Mouse (Mus musculus): ENCODE results near the gene Shank2.

Shank2 gene

DNA sequence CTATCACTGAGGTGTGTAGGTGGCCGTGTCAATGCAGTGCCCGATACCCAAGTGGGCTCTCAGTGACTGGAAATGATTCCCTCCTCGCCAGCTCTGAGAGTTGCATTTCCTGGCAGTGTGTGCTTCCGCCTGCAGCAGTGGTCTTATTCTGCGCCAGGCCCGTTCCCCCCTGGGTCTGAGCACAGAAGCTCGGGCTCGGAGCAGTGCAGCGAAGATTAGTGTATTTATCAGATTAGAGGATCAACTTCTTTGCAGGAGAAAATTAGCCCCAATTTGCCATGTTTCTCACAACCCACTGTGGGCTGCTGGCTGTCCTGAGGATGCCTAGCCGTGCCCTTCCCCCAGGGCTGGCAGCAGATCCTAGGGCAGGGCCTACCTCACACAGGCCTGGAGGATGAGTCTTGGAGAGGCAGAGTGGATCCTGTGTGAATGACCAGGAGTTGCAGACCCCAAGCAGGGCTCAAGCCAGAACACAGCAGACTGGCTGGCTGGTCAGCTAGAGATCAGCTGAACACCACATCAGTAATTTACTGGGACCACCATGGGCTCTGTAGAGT, 306.2 kb downstream of the Shank2 start:
- intact Hi-C loops (cut with DNase I): no loop called here

DNA sequence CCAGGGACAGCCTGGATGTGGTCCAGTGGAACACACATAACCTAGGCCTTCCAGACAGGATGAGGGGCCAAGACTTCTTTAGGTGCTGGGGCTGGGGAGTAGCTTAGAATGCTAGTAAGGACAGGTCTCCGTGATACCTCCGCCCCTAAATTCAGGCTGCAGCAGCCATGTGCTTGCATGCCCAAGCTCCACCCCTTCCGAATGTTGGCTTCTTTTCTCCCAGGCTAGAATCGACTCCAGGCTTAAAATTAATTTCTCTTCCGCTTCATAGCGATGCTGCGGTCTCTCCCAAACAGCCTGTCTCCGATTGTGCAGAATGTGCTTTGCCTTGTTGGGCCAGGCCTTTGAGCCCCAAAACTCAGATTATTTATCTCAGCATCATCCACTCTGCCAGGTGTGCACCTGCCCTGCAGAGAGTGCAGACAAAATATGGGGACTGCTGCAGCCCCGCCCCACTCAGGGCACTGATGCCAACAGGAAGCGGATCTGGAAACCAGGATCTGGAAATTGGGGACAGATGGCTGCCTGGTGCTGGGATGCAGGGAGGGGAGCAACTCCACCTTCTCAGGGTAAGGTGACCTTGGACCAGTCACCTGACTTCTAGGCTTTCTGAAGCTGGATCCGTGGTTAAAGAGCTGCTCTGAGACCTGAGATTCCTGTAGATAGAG, 312.8 kb downstream of the Shank2 start:
- intact Hi-C loops (cut with DNase I): no loop called here

DNA sequence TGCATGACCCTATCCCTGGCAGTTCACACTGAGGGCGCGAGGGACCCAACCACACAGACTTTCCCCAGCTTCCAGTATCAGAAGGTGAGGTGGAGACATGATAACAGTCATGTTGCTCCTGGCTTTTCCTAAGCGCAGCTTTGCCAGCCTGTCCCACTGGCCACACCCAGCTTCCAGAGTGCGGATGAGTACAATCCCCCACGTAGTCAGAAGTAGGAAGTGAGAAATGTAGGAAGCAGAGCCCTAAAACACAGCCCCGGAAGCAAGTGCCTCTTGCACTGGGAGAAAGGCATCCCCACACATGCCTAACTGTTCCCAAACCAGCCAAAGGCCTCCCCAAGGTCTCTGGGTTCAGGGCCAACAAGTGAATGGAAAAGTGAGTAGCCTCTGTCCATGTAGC, 314.5 kb downstream of the Shank2 start:
- intact Hi-C loops (cut with DNase I): no loop called here

DNA sequence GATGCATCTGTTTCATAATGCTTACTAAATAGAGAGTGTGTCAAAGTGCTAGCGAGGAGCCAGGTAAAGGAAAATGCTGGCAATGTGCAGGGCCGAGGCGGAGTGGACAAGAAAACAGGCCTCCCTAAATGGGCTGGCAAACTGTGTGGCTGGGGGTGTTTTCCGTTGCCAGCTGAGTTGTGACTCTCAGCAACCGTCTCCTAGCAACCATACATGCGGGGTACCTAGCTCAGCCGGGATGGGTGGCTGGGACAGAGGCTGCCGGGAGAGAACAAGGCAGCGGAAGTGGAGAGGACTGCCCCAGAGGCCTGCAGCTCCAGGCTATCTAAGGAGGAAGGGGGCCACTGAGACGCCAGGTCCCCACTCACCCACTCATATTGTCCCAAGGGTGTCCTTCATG, 315.1 kb downstream of the Shank2 start:
- intact Hi-C loops (cut with DNase I): no loop called here

DNA sequence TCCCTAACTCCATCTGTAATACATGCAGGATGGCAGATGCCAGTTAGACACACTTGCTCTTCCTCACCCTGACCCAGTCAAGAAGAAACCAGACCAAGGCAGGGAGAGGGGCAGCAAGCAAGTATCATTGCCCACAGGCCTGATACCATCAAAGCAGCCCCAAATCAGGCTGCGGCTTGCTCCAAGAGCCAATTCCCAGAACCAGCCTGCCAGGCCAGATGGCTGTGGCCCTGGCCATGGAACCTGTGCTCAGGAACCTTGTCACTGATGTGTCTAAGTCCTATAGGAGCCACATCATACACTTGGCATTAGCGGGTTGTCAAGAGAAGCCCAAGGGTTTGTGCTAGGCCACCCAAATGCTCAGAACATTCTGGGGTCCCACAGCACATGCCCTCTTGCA, 322.3 kb downstream of the Shank2 start:
- intact Hi-C loops (cut with DNase I): no loop called here

DNA sequence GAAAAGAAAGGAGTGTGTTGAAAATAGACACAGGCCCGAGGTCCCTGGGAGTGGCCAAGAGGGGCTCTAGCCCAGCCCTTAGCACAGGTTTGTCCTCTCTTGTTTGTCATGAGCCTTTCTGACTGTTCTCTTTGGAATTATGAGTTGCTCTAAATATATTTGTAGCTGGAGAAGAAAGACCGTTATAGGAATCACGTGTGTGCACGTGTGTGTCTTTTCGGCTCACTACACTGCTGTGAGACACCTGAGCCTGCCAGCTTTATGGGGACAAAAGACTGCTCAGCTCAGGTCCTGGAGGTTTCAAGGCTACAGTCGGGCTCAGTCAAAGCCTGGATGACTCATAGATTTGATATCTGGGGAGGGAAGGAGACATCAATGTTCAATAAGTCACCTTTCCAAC, 323.1 kb downstream of the Shank2 start:
- intact Hi-C loops (cut with DNase I): no loop called here

DNA sequence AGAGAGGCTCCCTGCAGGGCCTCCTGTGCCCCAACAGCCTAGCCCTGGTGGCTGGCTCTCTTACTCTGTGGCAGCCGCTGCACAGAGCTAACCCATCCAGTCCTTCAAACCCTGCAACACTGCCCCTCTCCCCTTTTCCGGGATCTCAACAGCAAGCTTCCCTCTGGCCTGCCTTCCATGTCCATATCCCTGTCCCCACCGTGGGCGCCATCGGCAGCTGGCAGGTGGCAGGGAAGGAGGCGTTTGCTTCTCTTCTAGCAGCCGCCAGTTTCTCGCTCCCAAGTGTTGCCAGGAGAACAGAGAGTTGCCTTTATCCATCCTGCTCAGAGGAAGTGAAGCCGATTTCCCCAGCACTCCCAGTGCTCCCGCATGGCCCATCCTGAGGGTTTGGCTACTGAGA, 323.9 kb downstream of the Shank2 start:
- intact Hi-C loops (cut with DNase I): no loop called here

DNA sequence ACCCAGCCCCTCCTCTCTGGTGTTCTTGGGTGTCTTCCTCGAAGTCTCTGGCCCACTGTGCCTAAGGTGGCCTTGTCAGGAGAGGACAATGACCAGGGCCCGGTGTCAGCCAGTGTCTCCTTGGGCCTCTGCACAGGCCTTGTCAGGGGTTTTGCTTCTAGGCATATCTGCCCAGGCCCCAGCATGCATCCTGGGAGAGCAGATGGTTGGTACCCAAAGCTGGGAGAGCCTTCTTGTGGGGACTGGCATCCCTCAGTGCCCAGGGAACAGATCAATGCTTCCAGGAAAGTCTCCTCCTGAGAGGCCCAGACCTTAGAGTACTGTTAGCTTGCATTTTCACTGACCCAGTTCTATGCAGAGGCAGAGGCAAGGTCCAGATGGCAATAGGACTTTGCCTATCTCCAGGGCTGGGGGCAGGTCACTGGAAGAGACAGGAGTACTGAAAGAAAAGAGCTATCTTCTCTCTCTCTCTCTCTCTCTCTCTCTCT, 327.7 kb downstream of the Shank2 start:
- intact Hi-C loops (cut with DNase I): no loop called here

DNA sequence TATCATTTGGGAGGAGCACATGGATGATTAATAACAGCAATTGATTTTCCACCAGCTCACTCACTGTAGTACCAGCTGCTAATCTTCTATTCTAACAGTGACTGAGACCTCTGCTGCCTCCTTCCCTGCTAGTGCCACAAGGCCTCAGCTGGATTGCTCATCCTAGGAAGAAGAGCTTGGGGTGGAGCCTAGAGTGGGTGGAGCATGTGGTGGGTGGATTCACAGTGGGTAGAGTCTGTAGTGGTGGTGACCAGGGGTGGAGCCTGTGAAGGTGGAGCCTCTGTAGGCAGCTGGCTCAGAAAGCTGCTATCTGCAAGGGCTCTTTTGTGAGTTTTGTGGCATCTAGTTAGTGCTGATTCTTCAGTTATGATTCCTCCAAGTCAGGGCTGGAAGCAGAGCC, 334.9 kb downstream of the Shank2 start:
- intact Hi-C loops (cut with DNase I): no loop called here

DNA sequence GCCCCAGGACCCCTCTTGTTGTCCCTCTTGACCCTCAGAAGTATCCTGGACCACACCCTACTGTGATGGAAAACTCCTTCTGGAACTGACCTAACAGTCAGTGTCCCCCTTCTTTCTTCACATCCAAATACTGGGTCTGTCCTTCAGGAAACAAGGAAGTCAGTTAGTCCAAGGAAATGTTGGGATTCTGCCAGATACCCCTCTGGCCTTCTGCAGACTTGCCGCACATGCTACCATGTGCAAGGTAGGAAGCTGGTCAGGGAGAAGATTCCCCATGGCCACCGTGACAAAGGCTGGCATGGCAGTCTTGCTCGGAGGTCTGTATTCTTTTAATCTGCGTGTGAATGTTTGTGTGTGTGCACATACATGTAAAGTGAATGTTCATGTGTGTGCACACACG, 337.0 kb downstream of the Shank2 start:
- intact Hi-C loops (cut with DNase I): no loop called here

DNA sequence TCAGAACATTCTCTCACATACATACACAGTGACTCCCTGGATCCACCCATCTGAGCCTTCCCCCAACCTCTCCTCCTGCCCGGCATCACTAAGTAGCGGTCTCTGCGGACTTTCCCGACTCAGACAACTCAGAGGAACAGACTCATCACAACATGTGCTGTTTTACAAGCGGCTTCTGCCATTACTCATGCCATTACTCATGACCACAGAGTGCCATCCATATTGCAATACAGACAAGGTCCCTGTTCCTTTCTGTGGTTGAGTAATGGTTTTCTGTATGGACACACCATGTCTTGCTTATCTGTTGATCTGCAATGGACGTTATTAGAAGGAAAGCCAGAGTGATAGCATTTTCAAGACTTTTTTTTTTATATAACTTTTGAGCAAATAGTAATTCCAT, 338.6 kb downstream of the Shank2 start:
- intact Hi-C loops (cut with DNase I): no loop called here

DNA sequence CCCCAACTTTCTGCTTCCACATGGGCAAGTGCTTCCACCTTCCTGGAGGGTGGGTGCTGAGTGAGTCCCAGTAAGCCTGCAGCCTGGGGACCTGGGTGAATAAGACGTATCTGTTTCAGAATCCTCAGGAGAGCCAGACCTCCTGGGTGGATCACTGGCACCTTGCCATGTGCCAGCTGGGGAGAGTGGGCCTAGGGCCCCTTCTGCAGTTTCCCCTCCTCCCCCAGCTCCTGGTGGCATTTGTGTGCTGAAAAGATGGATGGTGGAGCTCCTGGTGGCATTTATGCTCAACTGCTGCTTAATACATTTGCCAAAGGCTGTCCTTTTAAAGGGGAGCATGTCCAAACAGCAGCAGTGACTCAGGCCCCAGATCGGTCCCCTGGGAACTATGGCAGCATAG, 364.4 kb downstream of the Shank2 start:
- intact Hi-C loops (cut with DNase I): no loop called here

DNA sequence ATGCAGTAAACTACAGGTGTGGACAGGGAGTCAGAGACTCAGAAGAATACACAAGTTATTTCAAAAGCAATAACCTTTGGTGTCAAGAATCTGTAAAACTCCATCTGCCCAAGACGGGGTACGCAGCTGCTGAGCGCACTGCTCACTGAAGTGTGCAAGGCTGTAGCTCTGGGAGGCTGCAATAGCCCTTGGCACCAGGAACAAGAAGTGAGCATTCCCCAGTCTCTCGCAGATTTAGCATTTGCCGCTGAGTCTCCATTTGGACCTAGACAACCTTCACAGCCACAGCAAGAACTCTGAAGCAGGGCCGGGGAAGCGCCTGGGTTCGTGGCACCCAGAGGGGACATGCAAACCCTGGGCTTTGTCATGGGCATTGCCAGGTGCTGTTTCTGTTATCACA, 371.3 kb downstream of the Shank2 start:
- intact Hi-C loops (cut with DNase I): no loop called here

DNA sequence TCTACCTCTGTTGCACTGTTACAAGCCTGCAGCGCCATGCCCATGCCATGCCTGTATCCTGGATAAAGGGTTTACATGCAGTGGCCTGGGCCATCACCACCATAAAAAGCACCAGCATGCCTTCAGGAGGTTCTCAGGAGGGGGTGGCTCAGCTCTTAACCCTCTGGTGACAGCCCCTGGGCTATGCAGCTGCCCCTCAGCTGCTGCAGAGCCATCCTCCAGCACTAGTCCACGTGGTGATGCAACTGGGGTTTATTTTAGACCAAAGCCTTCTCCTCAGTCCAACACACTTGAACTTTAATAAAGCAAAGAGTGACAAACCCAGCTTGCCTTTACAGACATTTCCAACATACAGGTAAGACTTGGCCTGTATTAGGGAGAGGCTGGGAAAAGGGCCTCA, 373.8 kb downstream of the Shank2 start:
- intact Hi-C loops (cut with DNase I): loop anchor here (5.0 kb wide), 1 partner anchor 83 kb away; no protein-coding TSS in a partner anchor

DNA sequence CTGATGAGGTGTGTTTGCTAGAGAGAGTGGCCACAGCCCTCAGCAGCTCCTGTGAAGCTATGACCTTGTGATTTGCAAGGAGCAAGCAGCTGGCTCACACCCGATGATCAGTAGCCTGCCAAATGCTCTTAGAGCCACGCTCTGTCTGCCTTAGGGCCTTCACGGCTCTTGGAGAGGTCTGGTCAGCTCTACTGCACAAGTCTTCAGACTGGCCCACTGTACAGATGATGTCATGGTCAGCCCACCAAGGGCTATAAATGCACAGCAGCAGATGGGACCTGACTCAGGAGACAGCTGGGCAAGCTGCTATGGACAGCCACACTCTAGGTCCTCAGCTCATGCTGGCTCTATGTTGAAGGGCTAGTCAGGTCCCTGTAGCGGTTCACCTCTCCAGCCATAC, 376.5 kb downstream of the Shank2 start:
- intact Hi-C loops (cut with DNase I): loop anchor here (5.0 kb wide), 1 partner anchor 86 kb away; no protein-coding TSS in a partner anchor

DNA sequence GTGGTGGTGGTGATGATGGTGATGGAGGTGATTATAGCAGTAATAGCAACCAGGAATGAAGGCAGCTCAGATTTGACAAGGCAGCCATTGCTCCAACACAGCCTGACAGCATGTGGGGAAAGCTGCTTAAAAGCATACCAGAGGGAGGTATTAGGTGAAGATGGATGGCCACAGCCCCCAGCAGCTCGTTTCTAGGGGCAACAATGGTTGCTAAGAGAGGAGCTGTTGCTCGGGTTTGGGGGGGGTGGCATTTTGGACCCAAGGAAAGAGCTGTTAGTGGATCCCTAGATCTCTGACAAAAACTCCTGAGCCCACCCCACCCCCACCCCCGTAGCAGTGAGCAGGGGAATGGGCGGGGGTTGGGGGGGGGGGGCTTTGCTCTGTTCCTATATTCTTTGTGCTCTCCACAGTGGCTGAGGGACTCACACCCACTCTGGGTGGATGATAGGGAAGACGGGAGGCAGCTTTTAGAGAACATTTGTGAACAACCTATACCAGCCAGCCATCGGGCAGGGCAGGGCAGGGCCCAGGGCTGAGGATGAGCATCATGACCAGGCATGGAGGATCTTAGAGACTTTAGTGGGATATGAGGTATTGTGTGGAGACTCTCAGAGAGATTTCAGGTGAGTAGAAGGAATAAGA, 377.6 kb downstream of the Shank2 start:
- intact Hi-C loops (cut with DNase I): loop anchor here (5.0 kb wide), 1 partner anchor 87 kb away; no protein-coding TSS in a partner anchor

DNA sequence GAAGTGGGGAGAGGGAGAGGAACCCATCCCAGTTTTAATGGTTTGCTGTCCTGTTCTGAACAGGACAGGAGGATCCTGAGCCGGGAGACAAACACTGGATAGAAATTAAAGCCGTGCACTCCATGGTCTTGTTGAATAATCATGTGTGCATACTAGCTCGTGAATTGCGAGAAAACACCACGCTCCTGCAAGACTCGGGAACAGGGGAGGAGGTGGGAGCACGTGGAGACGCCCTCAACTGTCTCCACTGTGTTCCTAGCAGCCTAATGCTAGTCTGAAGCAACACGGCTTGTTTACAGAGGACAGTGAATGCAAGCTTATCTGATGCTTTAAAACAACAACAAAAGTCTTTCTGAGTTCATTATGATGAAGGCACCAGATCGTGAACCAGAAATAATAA, 379.9 kb downstream of the Shank2 start:
- intact Hi-C loops (cut with DNase I): no loop called here

DNA sequence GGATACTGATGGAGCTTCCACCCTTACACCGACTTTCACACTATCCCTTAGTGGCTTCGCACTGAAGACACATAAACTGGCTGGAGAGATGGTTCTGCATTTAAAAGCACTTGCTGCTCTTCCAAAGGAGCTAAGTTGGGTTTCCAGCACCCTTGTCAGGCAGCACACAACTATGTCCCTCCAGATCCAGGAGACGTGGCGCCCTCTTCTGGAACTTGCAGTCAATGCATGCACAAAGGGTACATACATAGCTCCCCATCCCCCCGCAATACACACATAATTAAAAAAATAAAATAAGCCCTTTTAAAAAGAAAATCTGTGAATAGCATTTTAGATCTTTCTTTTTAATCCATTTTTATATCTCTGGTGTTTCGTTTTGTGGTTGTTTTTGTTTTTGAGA, 385.8 kb downstream of the Shank2 start:
- intact Hi-C loops (cut with DNase I): no loop called here

DNA sequence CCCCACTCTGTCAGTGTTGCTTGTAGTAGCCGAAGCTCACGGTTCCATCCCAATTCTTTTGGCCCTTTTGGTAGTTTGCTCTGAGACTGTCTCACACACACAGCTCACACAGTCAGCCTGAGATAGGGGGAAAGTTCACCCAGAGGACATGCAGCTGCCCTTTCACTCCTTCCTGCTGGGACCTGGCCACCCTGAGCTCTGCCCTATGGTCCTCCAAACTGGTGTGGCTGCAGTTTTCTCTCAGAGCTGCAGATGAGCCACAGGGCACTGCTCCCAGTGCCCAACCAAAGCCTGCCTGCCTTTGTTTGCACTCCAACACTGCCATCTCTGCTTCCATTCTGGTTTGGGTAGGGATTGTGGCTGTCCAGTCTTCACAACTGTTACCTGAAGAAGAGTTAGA, 388.0 kb downstream of the Shank2 start:
- intact Hi-C loops (cut with DNase I): no loop called here

DNA sequence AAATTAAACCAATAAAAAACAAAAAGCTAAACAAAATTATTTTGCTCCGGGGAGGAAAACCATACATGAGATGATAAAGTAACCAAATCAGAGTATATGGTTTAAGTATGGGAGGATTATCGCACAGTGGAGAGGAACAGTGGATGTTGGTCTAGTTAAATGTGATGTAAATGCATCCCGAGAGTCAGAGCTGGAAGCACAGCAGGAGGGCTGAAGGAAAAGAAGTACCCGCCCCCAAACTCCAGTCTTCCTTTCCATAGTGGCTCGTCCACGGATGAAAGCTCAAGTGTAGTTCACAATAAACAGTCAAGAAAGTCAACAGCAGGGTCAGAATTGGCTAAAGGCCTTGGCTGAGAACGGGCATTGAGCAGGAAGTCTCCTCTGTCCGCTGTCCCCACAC, 388.9 kb downstream of the Shank2 start:
- intact Hi-C loops (cut with DNase I): no loop called here

DNA sequence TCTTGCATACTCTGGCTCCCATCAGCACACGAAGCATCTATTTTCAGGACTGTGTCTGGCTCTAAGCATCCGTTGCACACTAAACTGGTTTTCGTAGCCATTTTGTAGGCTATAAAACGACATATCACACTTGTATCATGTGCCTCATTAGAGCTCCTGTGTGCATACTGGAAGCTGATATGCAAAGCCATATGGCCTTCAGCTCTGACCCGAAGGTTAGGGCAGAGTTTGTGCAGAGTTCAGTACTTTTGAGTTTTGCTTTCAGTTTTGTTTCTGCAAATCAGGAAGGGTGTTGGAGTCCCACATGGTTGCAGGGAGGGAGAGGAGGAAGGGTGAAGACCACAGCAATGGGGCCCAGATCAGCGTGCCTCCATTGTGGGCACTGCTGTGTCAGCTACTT, 390.0 kb downstream of the Shank2 start:
- intact Hi-C loops (cut with DNase I): no loop called here

DNA sequence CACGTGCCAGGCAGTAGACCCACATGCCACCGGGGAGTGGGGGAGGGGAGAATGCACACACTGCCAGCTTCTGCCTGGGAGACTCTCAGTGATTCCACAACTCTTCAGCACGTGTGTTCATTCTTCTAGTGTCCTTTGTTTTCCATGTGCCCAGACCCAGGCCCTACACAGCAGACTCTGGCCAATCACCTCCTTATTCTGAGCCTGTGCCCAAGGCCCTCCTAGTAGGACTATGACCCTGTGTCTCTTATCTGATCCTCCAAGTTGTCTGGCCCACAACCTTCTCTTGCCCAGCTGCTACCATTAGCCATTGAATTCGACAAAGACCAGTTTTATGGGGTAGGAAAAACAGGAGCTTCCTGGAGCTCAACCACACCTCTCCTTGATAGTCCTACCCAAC, 400.8 kb downstream of the Shank2 start:
- intact Hi-C loops (cut with DNase I): no loop called here

DNA sequence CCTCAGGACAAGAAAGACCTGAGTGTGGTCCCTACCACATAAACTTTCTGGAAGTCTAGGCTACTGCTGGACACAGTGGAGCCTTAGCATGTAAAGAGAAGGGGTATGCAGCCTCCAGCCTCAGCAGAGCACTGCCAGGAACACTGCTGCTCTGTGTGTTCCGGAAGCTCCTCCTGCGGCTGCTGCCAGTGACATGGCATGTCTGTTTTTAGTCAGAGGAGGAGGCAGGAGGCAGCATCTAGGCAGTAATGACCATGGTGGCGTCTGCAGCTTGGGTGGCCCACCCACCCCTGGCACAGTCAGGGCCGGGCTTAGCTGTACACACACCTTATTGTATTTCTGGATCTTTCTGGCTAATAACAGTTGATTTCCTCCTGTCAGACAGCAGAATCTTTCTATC, 405.9 kb downstream of the Shank2 start:
- intact Hi-C loops (cut with DNase I): no loop called here
